Mouse (Mus musculus) liver, adult 2 months (tissue): ENCODE measurements around the gene Pym1. TPM values are rescaled to one million over a fixed set of nuclear protein-coding genes. Genes with fewer than 3 reads are reported as not detected.

ENCODE experiments used
- DNase-seq: peaks from one replicate; pipeline ENCODE4 v3.0.0-alpha.2; 2011; ENCODE audit warnings: low read depth, low spot score; ENCODE audit errors: extremely low read depth
- H3K27ac ChIP-seq: fragments of 200-500 bp; replicated peaks from 2 replicates; pipeline ENCODE4 v1.5.1; 2012; ENCODE audit warnings: low read depth, mild to moderate bottlenecking, control low read depth, inconsistent platforms, low read length; ENCODE audit not compliant: insufficient read depth
- H3K27me3 ChIP-seq: fragments of 200-500 bp; 2 replicates; pipeline ENCODE4 v1.6.1; 2012; ENCODE audit warnings: mild to moderate bottlenecking, moderate library complexity, low read length, inconsistent platforms; ENCODE audit not compliant: control insufficient read depth, insufficient read depth
- H3K36me3 ChIP-seq: fragments of 200-500 bp; 2 replicates; pipeline ENCODE4 v1.6.1; 2012; ENCODE audit warnings: low read length, inconsistent platforms; ENCODE audit not compliant: control insufficient read depth, insufficient read depth
- H3K4me1 ChIP-seq: fragments of 200-500 bp; 2 replicates; pipeline ENCODE4 v1.6.1; 2011; ENCODE audit warnings: low read length; ENCODE audit not compliant: control insufficient read depth, insufficient read depth
- H3K4me3 ChIP-seq: fragments of 200-500 bp; 2 replicates; pipeline ENCODE4 v1.5.1; 2011; ENCODE audit warnings: low read depth, mild to moderate bottlenecking, control low read depth, low read length, moderate library complexity; ENCODE audit not compliant: insufficient read depth
- H3K79me2 ChIP-seq: fragments of 200-500 bp; 2 replicates; pipeline ENCODE4 v1.6.1; 2012; ENCODE audit warnings: inconsistent platforms, mild to moderate bottlenecking, low read length, moderate library complexity; ENCODE audit not compliant: control insufficient read depth, insufficient read depth
- H3K9ac ChIP-seq: fragments of 200-500 bp; 2 replicates; pipeline ENCODE4 v1.6.1; 2012; ENCODE audit warnings: low read depth, mild to moderate bottlenecking, control low read depth, inconsistent platforms, low read length
- CTCF ChIP-seq: fragments of 200-500 bp; IDR thresholded peaks from 2 replicates; pipeline ENCODE4 v1.5.1; 2011; ENCODE audit warnings: low read depth, low read length, control low read depth
- POLR2A ChIP-seq: fragments of 200-500 bp; IDR thresholded peaks from 2 replicates; pipeline ENCODE4 v1.6.1; 2011; ENCODE audit warnings: low read length, control low read depth; ENCODE audit not compliant: insufficient read depth; ENCODE audit errors: extremely low read depth
- WGBS: fragments of 180-500 bp; shearing (Covaris S2); methylation state at CpG from one replicate; pipeline ENCODE4 v1.1.7; 2018; 5-methylcytosine and 5-hydroxymethylcytosine counted together
- polyA plus RNA-seq: library from polyadenylated mRNA; depleted of rRNA; stranded (reverse); fragments of >200 nt; gene quantifications from 2 replicates; pipeline ENCODE4 v1.2.3, GENCODE M21; 2012
- total RNA-seq: library from RNA; depleted of rRNA; stranded (reverse); fragments of >200 nt; gene quantifications from 2 replicates; pipeline ENCODE4 v1.2.3, GENCODE M21; 2014

Gene Pym1
- total and polyA plus RNA-seq, 2 experiments = 12.7 to 15.0 TPM

DNA sequence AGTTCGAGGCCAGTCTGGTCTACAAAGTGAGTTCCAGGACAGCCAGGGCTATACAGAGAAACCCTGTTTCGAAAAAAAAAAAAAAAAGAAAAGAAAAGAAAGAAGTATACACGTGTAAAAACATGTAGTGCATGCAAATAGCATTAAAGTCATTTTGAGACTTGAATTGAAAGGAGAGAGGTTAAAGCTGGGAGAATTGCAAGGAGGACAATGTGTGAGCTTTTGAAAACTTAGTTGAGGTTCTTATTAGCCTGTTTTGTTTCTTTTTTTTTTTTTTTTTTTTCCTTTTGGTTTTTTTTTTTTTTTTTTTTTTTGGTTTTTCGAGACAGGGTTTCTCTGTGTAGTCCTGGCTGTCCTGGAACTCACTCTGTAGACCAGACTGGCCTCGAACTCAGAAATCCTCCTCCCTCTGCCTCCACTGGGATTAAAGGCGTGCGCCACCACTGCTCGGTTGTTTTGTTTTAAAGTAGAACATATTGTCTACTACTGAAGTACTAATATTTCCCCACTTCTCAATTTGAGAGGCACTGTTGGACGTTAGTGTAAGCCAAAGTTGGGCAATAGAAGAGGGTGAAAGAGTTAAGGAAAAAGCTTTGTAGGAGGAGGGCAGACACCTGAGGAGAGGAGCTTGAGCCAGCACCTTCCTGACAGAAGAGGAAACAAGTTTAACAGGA, 580 bp upstream of the Pym1 start:
- peak overlapping the region; percentile 70; the same call in 1 of the 2 replicates for H3K4me3 ChIP-seq
- H3K9ac ChIP-seq = peak overlapping the region; percentile 27; the same call in 1 of the 2 replicates
- H3K27me3 ChIP-seq = no peaks in the 10 kb centered on the region
- peak overlapping the region; percentile 13 for H3K27ac ChIP-seq
- peaks cover 18% of the 10 kb centered on the region; the same call in 1 of the 2 replicates for H3K79me2 ChIP-seq
- no peaks in the 10 kb centered on the region for H3K36me3 ChIP-seq
- 44% methylated on average over 9 of the region's 9 CpGs for WGBS
- TF ChIP-seq POLR2A = no peak
- DNase-seq = no peak
- peaks cover 21% of the 10 kb centered on the region for H3K4me1 ChIP-seq

DNA sequence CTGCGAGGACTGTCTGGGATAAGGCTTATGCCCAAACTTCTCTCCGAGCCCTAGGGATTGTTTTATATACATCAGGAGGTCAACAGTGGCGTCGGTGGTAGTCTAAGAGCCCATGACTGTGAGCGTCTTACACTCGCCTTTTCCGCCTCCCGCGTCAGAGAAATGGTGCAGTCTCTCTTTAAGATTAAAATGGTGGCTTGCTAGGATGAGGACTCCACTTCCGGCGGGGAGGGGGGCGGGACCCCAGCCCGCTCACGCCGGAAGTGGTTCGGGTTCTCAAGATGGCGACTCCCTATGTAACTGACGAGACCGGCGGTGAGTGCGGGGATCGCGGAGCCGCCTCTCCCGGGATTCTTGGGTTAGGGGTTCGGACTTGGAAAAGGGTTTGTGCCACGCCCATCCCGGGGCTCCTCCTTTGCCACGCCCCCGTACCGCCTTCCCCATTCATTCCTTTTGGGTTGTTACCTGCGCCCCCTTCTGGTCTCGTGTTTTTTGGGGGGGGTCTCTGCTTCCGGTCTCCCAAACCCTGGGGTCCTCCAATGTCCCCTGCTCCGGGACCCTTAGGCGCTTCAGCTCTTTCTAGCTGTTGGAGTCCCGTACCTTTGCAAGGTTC, 669 bp downstream of the Pym1 start:
- TF ChIP-seq POLR2A (0 out of 2 replicates have a peak, but pooled peaks have one; percentile 26), CTCF (no peak)
- H3K27ac ChIP-seq = peak overlapping the region; percentile 89
- H3K4me3 ChIP-seq = peak overlapping the region; percentile 70
- H3K79me2 ChIP-seq = peaks cover 25% of the 10 kb centered on the region; the same call in 1 of the 2 replicates
- DNase-seq = peak; percentile 73
- no peaks in the 10 kb centered on the region for H3K27me3 ChIP-seq
- peak overlapping the region; percentile 78 for H3K9ac ChIP-seq
- WGBS = 2% methylated on average over 37 of the region's 37 CpGs
- H3K36me3 ChIP-seq = 0 out of 2 replicates have a peak, but pooled peaks cover 2% of the 10 kb centered on the region
- H3K4me1 ChIP-seq = peaks cover 15% of the 10 kb centered on the region

DNA sequence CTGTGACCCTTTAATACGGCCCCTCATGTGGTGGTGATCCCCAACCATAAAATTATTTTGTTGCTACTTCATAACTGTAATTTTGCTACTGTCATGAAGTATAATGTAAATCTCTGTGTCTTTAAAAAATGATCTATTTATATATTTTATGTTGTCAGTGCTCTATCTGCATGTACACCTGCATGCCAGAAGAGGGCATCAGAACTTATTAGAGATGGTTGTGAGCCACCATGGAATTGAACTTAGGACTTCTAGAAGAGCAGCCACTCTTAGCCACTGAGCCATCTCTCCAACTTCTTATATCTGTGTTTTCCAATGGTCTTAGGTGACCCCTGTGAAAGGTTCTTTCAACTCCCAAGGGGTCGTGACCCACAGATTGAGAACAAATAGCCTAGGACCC, 25.2 kb downstream of the Pym1 start:
- 78% methylated on average over 2 of the region's 2 CpGs for WGBS

DNA sequence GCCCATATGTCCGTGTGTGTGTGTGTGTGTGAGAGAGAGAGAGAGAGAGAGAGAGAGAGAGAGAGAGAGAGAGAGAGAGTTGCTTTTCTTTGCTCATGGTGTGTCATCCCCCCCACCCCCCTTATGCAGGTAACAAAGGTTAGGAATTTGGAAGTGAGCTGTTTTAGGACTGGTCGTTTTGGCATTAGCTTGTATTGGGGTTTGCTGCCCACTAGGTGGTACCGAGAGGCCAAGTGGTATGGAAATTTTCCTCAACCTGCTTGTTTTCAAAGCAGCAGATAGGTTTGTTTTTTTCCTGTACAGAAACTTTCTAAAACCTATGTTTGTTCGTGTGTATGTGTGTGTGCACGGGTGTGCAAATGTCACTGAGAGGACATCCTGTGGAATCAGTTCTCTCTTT, 26.0 kb downstream of the Pym1 start:
- TF ChIP-seq POLR2A (no peak), CTCF (no peak)
- Histone ChIP-seq H3K9ac (no peak overlapping the region), H3K27ac (no peak overlapping the region), H3K27me3 (no peaks in the 10 kb centered on the region), H3K36me3 (no peaks in the 10 kb centered on the region), H3K79me2 (no peaks in the 10 kb centered on the region), H3K4me1 (no peaks in the 10 kb centered on the region), H3K4me3 (no peak overlapping the region)
- no peak for DNase-seq
- 19% methylated on average over 5 of the region's 5 CpGs for WGBS

More for the DNA sequence above, 25.2 kb downstream of the Pym1 start:
- peak; percentile 5; the same call in 1 of the 2 replicates for TF ChIP-seq CTCF
- TF ChIP-seq POLR2A = no peak
- H3K9ac ChIP-seq = no peak overlapping the region
- no peaks in the 10 kb centered on the region for H3K79me2 ChIP-seq
- H3K4me1 ChIP-seq = no peaks in the 10 kb centered on the region
- DNase-seq = peak; percentile 51
- no peak overlapping the region for H3K4me3 ChIP-seq
- no peak overlapping the region for H3K27ac ChIP-seq
- H3K36me3 ChIP-seq = no peaks in the 10 kb centered on the region
- no peaks in the 10 kb centered on the region for H3K27me3 ChIP-seq

DNA sequence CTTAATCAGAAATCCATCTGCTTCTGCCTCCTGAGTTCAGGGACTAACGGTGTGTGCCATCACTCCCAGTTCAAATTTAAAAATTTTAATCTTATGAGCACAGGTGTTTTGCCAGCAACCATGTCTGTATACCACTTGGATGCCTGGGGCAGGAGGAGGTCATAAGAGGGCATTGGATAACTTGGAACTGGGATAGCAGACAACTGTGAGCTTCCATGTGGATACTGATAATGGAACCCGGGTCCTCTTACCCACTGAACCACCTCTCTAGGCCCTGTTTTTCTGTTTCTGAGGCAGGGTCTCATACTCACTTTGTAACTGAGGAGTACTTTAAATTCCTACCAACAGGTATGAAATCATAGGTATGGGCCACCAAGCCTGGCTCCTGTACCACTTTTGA, 30.8 kb downstream of the Pym1 start:
- H3K79me2 ChIP-seq = no peaks in the 10 kb centered on the region
- peaks cover 5% of the 10 kb centered on the region; the same call in 1 of the 2 replicates for H3K4me1 ChIP-seq
- H3K9ac ChIP-seq = no peak overlapping the region
- WGBS = 83% methylated on average over 2 of the region's 2 CpGs
- peak overlapping the region; percentile 39; the same call in 1 of the 2 replicates for H3K27ac ChIP-seq
- no peak overlapping the region for H3K4me3 ChIP-seq
- H3K27me3 ChIP-seq = no peaks in the 10 kb centered on the region
- TF ChIP-seq POLR2A = no peak
- no peak for TF ChIP-seq CTCF
- DNase-seq = no peak
- no peaks in the 10 kb centered on the region for H3K36me3 ChIP-seq
